In genomic region chr3:93469629-93470028, GRCm38 (mm10) we compare ENCODE assay signal across 22 mouse cellular contexts. TPM values are rescaled to one million over a fixed set of nuclear protein-coding genes. Genes with fewer than 3 reads are reported as not detected.
DNase-seq lines count a peak whose midpoint lies in the region; ATAC-seq lines count a peak whose summit lies in the region.
"Had no signal": no experiment of that assay in that cellular context is flagged by ENCODE, and none has a peak within 500 bp of the region (broad histone marks: within the 10 kb centered on the region; RNA-seq: fewer than 3 reads in every experiment).

No protein-coding gene starts in this region.

- no peaks in the 10 kb centered on the region for H3K4me1 ChIP-seq in liver, embryonic 13.5 days (replicated peaks)
- H3K4me1 ChIP-seq in intestine, embryonic 15.5 days (replicated peaks): no peaks in the 10 kb centered on the region
- H3K4me1 ChIP-seq: embryonic facial prominence, embryonic 10.5 days; forebrain, embryonic 13.5 days; midbrain, embryonic 13.5 days had no signal

- H3K9ac ChIP-seq in liver, embryonic 13.5 days: no peak overlapping the region
- no peak overlapping the region for H3K9ac ChIP-seq in intestine, embryonic 15.5 days
- H3K9ac ChIP-seq: forebrain, embryonic 13.5 days; hindbrain, embryonic 14.5 days; midbrain, embryonic 13.5 days had no signal

- H3K9me3 ChIP-seq in liver, embryonic 13.5 days (replicated peaks): no peaks in the 10 kb centered on the region
- H3K9me3 ChIP-seq in intestine, embryonic 15.5 days: no peaks in the 10 kb centered on the region
- H3K9me3 ChIP-seq: embryonic facial prominence, embryonic 10.5 days; forebrain, embryonic 13.5 days; midbrain, embryonic 13.5 days had no signal

- no peak overlapping the region for H3K4me3 ChIP-seq in liver, embryonic 13.5 days (replicated peaks)
- no peak overlapping the region for H3K4me3 ChIP-seq in intestine, embryonic 15.5 days (replicated peaks)
- H3K4me3 ChIP-seq: embryonic facial prominence, embryonic 10.5 days; forebrain, embryonic 13.5 days; midbrain, embryonic 13.5 days had no signal

- 44% methylated on average over 3 of the region's 3 CpGs for WGBS in liver, embryonic 13.5 days (ENCODE audit: insufficient replicate concordance)
- 70% methylated on average over 3 of the region's 3 CpGs for WGBS in intestine, embryonic 15.5 days

- H3K36me3 ChIP-seq in liver, embryonic 13.5 days: no peaks in the 10 kb centered on the region
- H3K36me3 ChIP-seq in intestine, embryonic 15.5 days: no peaks in the 10 kb centered on the region
- H3K36me3 ChIP-seq: embryonic facial prominence, embryonic 10.5 days; midbrain, embryonic 13.5 days had no signal

- H3K4me2 ChIP-seq in liver, embryonic 13.5 days: no peak overlapping the region
- H3K4me2 ChIP-seq in intestine, embryonic 15.5 days (replicated peaks): no peak overlapping the region
- H3K4me2 ChIP-seq: forebrain, embryonic 13.5 days; hindbrain, embryonic 14.5 days; midbrain, embryonic 13.5 days had no signal

- ATAC-seq in liver, embryonic 13.5 days (ENCODE audit: low read depth): peak; percentile 60
- ATAC-seq in intestine, embryonic 15.5 days: peak; percentile 88
- ATAC-seq in megakaryocyte progenitor cell, adult 5-6 weeks (replicated peaks; ENCODE audit: poor library complexity): peak; percentile 72
- ATAC-seq: activated CD4-positive, CD25-positive, alpha-beta regulatory T cell, adult 4 months; forebrain, embryonic 13.5 days; midbrain, embryonic 13.5 days had no signal

- H3K27ac ChIP-seq in liver, embryonic 13.5 days: no peak overlapping the region
- H3K27ac ChIP-seq in intestine, embryonic 15.5 days: no peak overlapping the region
- H3K27ac ChIP-seq: embryonic facial prominence, embryonic 10.5 days; forebrain, embryonic 13.5 days; hindbrain, embryonic 14.5 days; midbrain, embryonic 13.5 days had no signal

- no peaks in the 10 kb centered on the region for H3K27me3 ChIP-seq in liver, embryonic 13.5 days
- no peaks in the 10 kb centered on the region for H3K27me3 ChIP-seq in intestine, embryonic 15.5 days (replicated peaks)
- H3K27me3 ChIP-seq: forebrain, embryonic 13.5 days; midbrain, embryonic 13.5 days had no signal

- DNase-seq in adrenal gland, postnatal 10 days: peak; percentile 7
- no peak for DNase-seq in adrenal gland, postnatal 4 days (ENCODE audit: low spot score in 2 of 2)
- DNase-seq in liver, embryonic 13.5 days: no peak
- DNase-seq in liver: no peak
- no peak for DNase-seq in heart, adult 11 months
- DNase-seq: B cell, adult 2 months; cerebellum, adult 18-20 months; gastrocnemius, postnatal 14 days; heart, postnatal 14 days; right cerebral cortex, postnatal 25 days; thymus, postnatal 25 days had no signal

RNA-seq across cellular contexts. Expression of gene Tchhl1, which starts 1.1 kb away (rescaled TPM):
- not detected for total RNA-seq in adrenal gland, postnatal 10 days (2021)
- under 1 TPM in 1 of 2 experiments, not detected in 1; 0.22 TPM for total RNA-seq in adrenal gland, postnatal 4 days (2021)
- not detected in 2 replicates for polyA plus RNA-seq in liver, embryonic 13.5 days (2015; fragmentation: Nextera tagmentation; extraction: Ambion mirVana)
- polyA plus RNA-seq in intestine, embryonic 15.5 days (2015; fragmentation: Nextera tagmentation; extraction: Ambion mirVana): not detected in 2 replicates
- total RNA-seq in megakaryocyte progenitor cell, adult 5-6 weeks (2015): not detected in 2 replicates
- not detected in 2 replicates for total RNA-seq in megakaryocyte progenitor cell, adult 5-6 weeks (2017)
- total RNA-seq: gastrocnemius, postnatal 14 days; heart, postnatal 14 days; layer of hippocampus, postnatal 25 days; left cerebral cortex, postnatal 14 days had no signal
- polyA plus RNA-seq: activated CD4-positive, CD25-positive, alpha-beta regulatory T cell, adult 4 months; embryonic facial prominence, embryonic 10.5 days; forebrain, embryonic 13.5 days; hindbrain, embryonic 14.5 days; limb, embryonic 14.5 days; midbrain, embryonic 13.5 days; neural tube, embryonic 14.5 days had no signal

RNA-seq across cellular contexts. Expression of gene Tchh, which starts 27.5 kb away (rescaled TPM):
- under 1 TPM; 0.24 TPM for total RNA-seq in adrenal gland, postnatal 10 days (2021)
- under 1 TPM; 0.59 to 0.98 TPM for total RNA-seq in adrenal gland, postnatal 4 days (2021)
- polyA plus RNA-seq in liver, embryonic 13.5 days (2015; fragmentation: Nextera tagmentation; extraction: Ambion mirVana): 0.07 and 0.08 TPM in 2 replicates
- polyA plus RNA-seq in intestine, embryonic 15.5 days (2015; fragmentation: Nextera tagmentation; extraction: Ambion mirVana): 1.3 and 1.4 TPM in 2 replicates
- total RNA-seq in megakaryocyte progenitor cell, adult 5-6 weeks (2015): 0.20 and 0.24 TPM in 2 replicates
- total RNA-seq in megakaryocyte progenitor cell, adult 5-6 weeks (2017): 0.10 TPM in 1 of 2 replicates, not detected in the other
- polyA plus RNA-seq: activated CD4-positive, CD25-positive, alpha-beta regulatory T cell, adult 4 months had no signal

RNA-seq across cellular contexts. Expression of gene S100a11, which starts 50.7 kb away (rescaled TPM):
- 100 to 1,000 TPM; 210 to 249 TPM for total RNA-seq in adrenal gland, postnatal 10 days (2021)
- 100 to 1,000 TPM; 223 to 236 TPM for total RNA-seq in adrenal gland, postnatal 4 days (2021)
- 148 and 157 TPM in 2 replicates for polyA plus RNA-seq in liver, embryonic 13.5 days (2015; fragmentation: Nextera tagmentation; extraction: Ambion mirVana)
- polyA plus RNA-seq in intestine, embryonic 15.5 days (2015; fragmentation: Nextera tagmentation; extraction: Ambion mirVana): 826 and 951 TPM in 2 replicates
- total RNA-seq in megakaryocyte progenitor cell, adult 5-6 weeks (2015): 1,747 and 1,792 TPM in 2 replicates
- 99.3 and 111 TPM in 2 replicates for total RNA-seq in megakaryocyte progenitor cell, adult 5-6 weeks (2017)
